Mouse (Mus musculus): ENCODE measurements around the gene Osmr. TPM values are rescaled to one million over a fixed set of nuclear protein-coding genes. Genes with fewer than 3 reads are reported as not detected.

Gene Osmr
- polyA plus RNA-seq (2012; rRNA removed): 1.6 and 1.8 TPM in 2 replicates

GRCm38 (mm10) chr15:6874601-6875019 is at the start of gene Osmr:
Gene Osmr (minus strand): TSS chr15:6874969.
- peaks cover 3% of the 10 kb centered on the region; the same call in 1 of the 2 replicates for H3K4me1 ChIP-seq (ENCODE audit: control insufficient read depth, insufficient read depth, low read length)
- DNase-seq: no peak
- 5% methylated on average over 16 of the region's 16 CpGs for WGBS
- H3K4me3 ChIP-seq (replicated peaks; ENCODE audit: insufficient read depth, low read depth, low read length): no peak within 1 kb of the TSS
- TF ChIP-seq CTCF (IDR thresholded peaks at IDR 0.05; ENCODE audit: borderline replicate concordance, insufficient read depth, low read depth, low read length) (no peak), POLR2A (IDR thresholded peaks at IDR 0.05; ENCODE audit: borderline replicate concordance, insufficient read depth, low read length) (no peak)
- H3K27me3 ChIP-seq (ENCODE audit: control insufficient read depth, insufficient read depth, low read length): peaks cover 1% of the 10 kb centered on the region; the same call in 1 of the 2 replicates
- no peak within 1 kb of the TSS for H3K27ac ChIP-seq (ENCODE audit: insufficient read depth, low read length)

DNA sequence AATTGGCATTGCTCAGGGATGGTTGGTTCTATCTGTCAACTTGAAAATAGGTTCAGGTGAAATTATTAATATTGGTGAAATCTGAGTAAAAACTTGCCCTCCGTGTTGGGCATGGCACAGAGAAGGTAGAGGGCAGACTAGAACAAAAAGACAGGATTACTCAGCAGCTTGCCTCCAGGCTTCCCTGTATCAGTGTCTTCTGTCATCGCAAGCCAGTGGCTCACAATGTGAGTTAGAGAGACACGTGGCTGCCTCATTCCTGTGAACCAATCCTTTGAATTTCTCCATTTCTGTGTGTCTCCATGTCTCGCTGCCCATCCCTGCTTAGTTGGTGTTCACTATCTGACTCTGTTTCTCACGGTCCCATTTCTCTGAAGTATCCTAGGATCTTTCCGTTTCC is 44.6 kb upstream of the Osmr start:
- DNase-seq: no peak
- no peaks in the 10 kb centered on the region for H3K27me3 ChIP-seq (ENCODE audit: control insufficient read depth, insufficient read depth, low read length)
- no peak overlapping the region for H3K27ac ChIP-seq (ENCODE audit: insufficient read depth, low read length)
- WGBS: 84% methylated on average over 6 of the region's 6 CpGs
- no peaks in the 10 kb centered on the region for H3K4me1 ChIP-seq (ENCODE audit: control insufficient read depth, insufficient read depth, low read length)
- no peak for TF ChIP-seq CTCF (IDR thresholded peaks at IDR 0.05; ENCODE audit: borderline replicate concordance, insufficient read depth, low read depth, low read length)
- TF ChIP-seq POLR2A (IDR thresholded peaks at IDR 0.05; ENCODE audit: borderline replicate concordance, insufficient read depth, low read length): no peak
- no peak overlapping the region for H3K4me3 ChIP-seq (replicated peaks; ENCODE audit: insufficient read depth, low read depth, low read length)

GRCm38 (mm10) chr15:6914163-6914562 is 39.4 kb upstream of the Osmr start:
- no peak overlapping the region for H3K27ac ChIP-seq (ENCODE audit: insufficient read depth, low read length)
- no peak overlapping the region for H3K4me3 ChIP-seq (replicated peaks; ENCODE audit: insufficient read depth, low read depth, low read length)
- TF ChIP-seq CTCF (IDR thresholded peaks at IDR 0.05; ENCODE audit: borderline replicate concordance, insufficient read depth, low read depth, low read length) (no peak), POLR2A (IDR thresholded peaks at IDR 0.05; ENCODE audit: borderline replicate concordance, insufficient read depth, low read length) (no peak)
- no peaks in the 10 kb centered on the region for H3K4me1 ChIP-seq (ENCODE audit: control insufficient read depth, insufficient read depth, low read length)
- 52% methylated on average over 6 of the region's 6 CpGs for WGBS
- no peaks in the 10 kb centered on the region for H3K27me3 ChIP-seq (ENCODE audit: control insufficient read depth, insufficient read depth, low read length)
- DNase-seq: no peak

DNA sequence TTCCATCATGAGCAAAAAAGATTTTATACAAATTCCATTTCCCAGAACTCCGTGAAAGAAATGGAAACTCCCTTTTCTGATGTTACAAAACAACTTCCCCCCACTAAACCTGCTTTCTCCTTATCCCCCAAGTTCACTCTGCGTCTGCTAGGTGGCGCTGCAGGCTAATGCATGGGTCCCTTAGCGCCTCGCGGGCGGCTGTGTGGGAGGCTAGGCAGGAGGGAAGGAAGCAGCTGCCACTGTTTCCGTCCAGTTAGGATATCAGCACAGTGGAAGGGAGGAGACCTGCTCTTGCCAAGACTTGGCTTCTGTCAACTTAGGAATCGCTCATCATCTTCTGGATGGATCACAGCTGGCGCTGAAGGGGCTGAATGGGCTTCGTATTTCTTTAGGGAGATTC is 34.9 kb upstream of the Osmr start:
- no peak overlapping the region for H3K27ac ChIP-seq (ENCODE audit: insufficient read depth, low read length)
- no peak overlapping the region for H3K4me3 ChIP-seq (replicated peaks; ENCODE audit: insufficient read depth, low read depth, low read length)
- WGBS: 1% methylated on average over 11 of the region's 11 CpGs
- no peaks in the 10 kb centered on the region for H3K4me1 ChIP-seq (ENCODE audit: control insufficient read depth, insufficient read depth, low read length)
- TF ChIP-seq CTCF (IDR thresholded peaks at IDR 0.05; ENCODE audit: borderline replicate concordance, insufficient read depth, low read depth, low read length): peak; percentile 94
- no peak for TF ChIP-seq POLR2A (IDR thresholded peaks at IDR 0.05; ENCODE audit: borderline replicate concordance, insufficient read depth, low read length)
- peak; percentile 73 to 85 for DNase-seq
- no peaks in the 10 kb centered on the region for H3K27me3 ChIP-seq (ENCODE audit: control insufficient read depth, insufficient read depth, low read length)

- H3K27me3 ChIP-seq (ENCODE audit: control insufficient read depth, insufficient read depth, low read length): no peaks in the 10 kb centered on the region
- no peak overlapping the region for H3K4me3 ChIP-seq (replicated peaks; ENCODE audit: insufficient read depth, low read depth, low read length)
- H3K4me1 ChIP-seq (ENCODE audit: control insufficient read depth, insufficient read depth, low read length): no peaks in the 10 kb centered on the region
- WGBS: 68% methylated on average over 14 of the region's 14 CpGs
- DNase-seq: no peak
- TF ChIP-seq POLR2A (IDR thresholded peaks at IDR 0.05; ENCODE audit: borderline replicate concordance, insufficient read depth, low read length): no peak
- no peak for TF ChIP-seq CTCF (IDR thresholded peaks at IDR 0.05; ENCODE audit: borderline replicate concordance, insufficient read depth, low read depth, low read length)
- H3K27ac ChIP-seq (ENCODE audit: insufficient read depth, low read length): no peak overlapping the region
These were observed 34.3 kb upstream of the Osmr start for GRCm38 (mm10) chr15:6909084-6909483.

GRCm38 (mm10) chr15:6908601-6909000 is 33.8 kb upstream of the Osmr start:
- no peaks in the 10 kb centered on the region for H3K4me1 ChIP-seq (ENCODE audit: control insufficient read depth, insufficient read depth, low read length)
- DNase-seq: no peak
- H3K4me3 ChIP-seq (replicated peaks; ENCODE audit: insufficient read depth, low read depth, low read length): no peak overlapping the region
- no peak overlapping the region for H3K27ac ChIP-seq (ENCODE audit: insufficient read depth, low read length)
- no peaks in the 10 kb centered on the region for H3K27me3 ChIP-seq (ENCODE audit: control insufficient read depth, insufficient read depth, low read length)
- TF ChIP-seq CTCF (IDR thresholded peaks at IDR 0.05; ENCODE audit: borderline replicate concordance, insufficient read depth, low read depth, low read length): no peak
- TF ChIP-seq POLR2A (IDR thresholded peaks at IDR 0.05; ENCODE audit: borderline replicate concordance, insufficient read depth, low read length): no peak
- 63% methylated on average over 5 of the region's 5 CpGs for WGBS

- no peak overlapping the region for H3K27ac ChIP-seq (ENCODE audit: insufficient read depth, low read length)
- H3K4me3 ChIP-seq (replicated peaks; ENCODE audit: insufficient read depth, low read depth, low read length): no peak overlapping the region
- no peaks in the 10 kb centered on the region for H3K27me3 ChIP-seq (ENCODE audit: control insufficient read depth, insufficient read depth, low read length)
- no peaks in the 10 kb centered on the region for H3K4me1 ChIP-seq (ENCODE audit: control insufficient read depth, insufficient read depth, low read length)
- 77% methylated on average over 19 of the region's 19 CpGs for WGBS
- DNase-seq: no peak
- TF ChIP-seq POLR2A (IDR thresholded peaks at IDR 0.05; ENCODE audit: borderline replicate concordance, insufficient read depth, low read length) (no peak), CTCF (IDR thresholded peaks at IDR 0.05; ENCODE audit: borderline replicate concordance, insufficient read depth, low read depth, low read length) (no peak)
These were observed 31.7 kb upstream of the Osmr start for GRCm38 (mm10) chr15:6906260-6907047.

DNA sequence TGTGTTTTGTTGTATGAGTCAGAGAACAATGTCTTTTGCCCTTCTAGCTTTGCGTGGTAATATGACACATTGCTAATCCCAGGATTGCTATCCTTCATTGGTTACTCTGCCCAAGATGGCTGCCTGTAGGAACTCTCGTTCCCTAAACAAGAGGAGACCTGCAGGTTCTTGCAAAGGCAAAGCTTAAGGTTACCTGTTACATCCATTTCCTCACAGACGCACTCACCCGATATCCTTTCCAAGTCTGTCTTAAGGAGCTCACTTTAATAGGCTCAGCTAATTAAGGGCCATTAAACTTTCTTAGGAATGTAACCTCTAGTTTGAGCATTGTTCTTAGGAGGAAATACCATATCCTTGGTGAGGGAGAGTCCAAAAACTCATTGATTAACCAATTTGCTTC is 31.0 kb upstream of the Osmr start:
- no peak for DNase-seq
- H3K4me3 ChIP-seq (replicated peaks; ENCODE audit: insufficient read depth, low read depth, low read length): no peak overlapping the region
- no peaks in the 10 kb centered on the region for H3K27me3 ChIP-seq (ENCODE audit: control insufficient read depth, insufficient read depth, low read length)
- no peak overlapping the region for H3K27ac ChIP-seq (ENCODE audit: insufficient read depth, low read length)
- TF ChIP-seq CTCF (IDR thresholded peaks at IDR 0.05; ENCODE audit: borderline replicate concordance, insufficient read depth, low read depth, low read length) (no peak), POLR2A (IDR thresholded peaks at IDR 0.05; ENCODE audit: borderline replicate concordance, insufficient read depth, low read length) (no peak)
- WGBS: 92% methylated on average over 4 of the region's 4 CpGs
- H3K4me1 ChIP-seq (ENCODE audit: control insufficient read depth, insufficient read depth, low read length): no peaks in the 10 kb centered on the region
